Mouse (Mus musculus) adrenal gland, postnatal 25 days (tissue): ENCODE measurements around the gene Urah. TPM values are rescaled to one million over a fixed set of nuclear protein-coding genes. Genes with fewer than 3 reads are reported as not detected.

Source experiments
- DNase-seq: peaks from one replicate; pipeline ENCODE4 v3.0.0; 2021; ENCODE audit warnings: mixed read lengths
- long read RNA-seq: library from polyadenylated mRNA; stranded (forward); transcript quantifications from one replicate; pipeline ENCODE4 v2.0.0, GENCODE M21; 2021
- total RNA-seq: library from RNA; stranded (reverse); gene quantifications from 2 replicates; pipeline ENCODE4 v1.2.3, GENCODE M21; 2021

Urah gene
- total RNA-seq: 0.61 and 2.8 TPM in 2 replicates
- long read RNA-seq, transcript Urah-202 (4 exons, 719 nt): minor isoform, 36 of 90 reads
- long read RNA-seq, transcript Urah-201 (3 exons, 890 nt): major isoform, 39 of 90 reads
- long read RNA-seq, partial matches to known transcripts: 1 of 90 reads
- long read RNA-seq, other reads (novel, unspliced or antisense): 10 of 90 reads

DNA sequence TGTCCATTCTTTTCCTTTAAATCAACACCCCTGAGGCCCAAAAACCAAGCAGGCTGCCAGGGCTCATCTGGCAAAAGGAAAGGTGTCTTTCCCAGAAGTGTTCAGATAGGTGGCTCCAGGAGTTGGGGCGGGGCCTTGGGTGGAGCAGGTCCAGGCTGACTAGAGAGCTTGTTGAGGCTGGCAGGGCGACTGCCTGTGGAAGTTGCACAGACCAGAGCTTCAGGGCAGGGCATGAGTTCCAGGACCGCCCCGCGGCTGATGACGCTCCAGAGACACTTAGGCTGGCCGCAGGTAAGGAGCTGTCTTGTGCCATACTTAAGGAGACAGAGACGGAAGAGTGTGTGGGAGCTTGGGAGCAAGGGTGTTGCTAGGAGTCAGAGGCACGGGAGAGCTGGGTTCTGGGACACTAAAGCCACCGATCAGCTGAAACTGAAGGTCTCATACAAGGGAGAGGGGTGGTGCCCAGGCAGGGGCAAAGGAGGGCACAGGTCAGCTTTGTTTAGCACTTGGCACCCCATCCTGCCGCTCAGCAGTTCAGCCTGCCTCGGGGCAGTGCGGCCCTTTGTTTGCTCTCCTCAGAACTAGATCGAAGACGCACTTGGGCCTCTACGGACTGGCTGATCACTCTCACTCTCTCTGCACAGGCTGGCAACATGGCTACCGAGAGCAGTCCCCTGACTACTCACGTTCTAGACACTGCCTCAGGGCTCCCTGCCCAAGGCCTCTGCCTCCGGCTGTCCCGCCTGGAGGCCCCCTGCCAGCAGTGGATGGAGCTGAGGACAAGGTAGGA is at the start of gene Urah:
Gene Urah (plus strand): TSS at position 51 of the 790 bp plus-strand sequence.
- DNase-seq: peak; percentile 51

DNA sequence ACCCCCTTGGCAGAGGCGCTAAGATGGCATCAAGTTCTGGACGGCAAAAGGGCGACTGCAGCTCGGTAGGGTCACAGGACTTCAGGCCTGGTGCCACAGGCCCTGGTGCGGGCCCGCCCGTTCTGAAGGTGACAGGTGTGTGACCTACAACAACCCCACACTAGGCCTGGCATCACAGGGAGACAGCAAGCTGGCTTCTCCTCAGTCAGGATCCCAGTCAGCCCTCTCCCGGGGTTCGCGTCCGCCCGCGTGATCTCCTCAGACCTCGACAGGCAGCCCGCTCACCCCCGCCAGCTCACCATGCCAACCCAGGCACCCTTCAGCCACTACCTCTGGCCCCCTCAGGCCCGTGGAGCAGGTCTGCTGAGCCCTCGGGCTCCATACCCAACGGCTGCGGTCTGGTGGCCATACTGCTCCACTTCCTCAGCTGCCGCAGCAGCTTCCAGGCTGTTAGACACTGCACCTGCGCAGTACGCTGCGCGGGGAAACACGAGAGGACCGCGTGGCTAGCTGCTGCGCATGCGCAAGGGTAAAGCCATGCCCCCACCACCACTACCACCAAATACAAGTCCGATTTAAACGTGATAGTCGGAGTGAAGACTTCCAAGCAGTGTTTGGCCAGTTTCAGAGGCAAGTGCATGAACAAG is 47.3 kb upstream of the Urah start, which contains the start of gene Syce1:
Gene Syce1 (minus strand): TSS at position 447 of the 647 bp plus-strand sequence.
- DNase-seq: no peak

DNA sequence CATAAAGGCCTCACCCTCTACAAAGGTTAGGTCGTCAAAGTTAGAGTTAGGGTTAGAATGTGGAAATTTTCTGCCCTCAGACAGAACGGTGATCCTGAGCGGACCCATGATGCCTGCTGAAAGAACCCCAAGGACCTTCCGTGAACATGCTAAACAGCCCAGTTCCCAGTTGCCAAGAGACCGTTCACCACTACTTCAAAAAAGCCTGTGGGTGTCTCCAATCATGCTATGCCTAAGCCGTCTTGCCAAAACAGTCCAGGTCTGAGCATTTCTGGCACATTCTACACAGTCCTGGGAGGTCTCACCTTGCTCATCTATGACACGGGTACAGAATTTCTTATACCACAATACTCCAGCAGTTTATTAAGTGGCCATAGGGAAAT is 46.8 kb upstream of the Urah start:
- DNase-seq: no peak

DNA sequence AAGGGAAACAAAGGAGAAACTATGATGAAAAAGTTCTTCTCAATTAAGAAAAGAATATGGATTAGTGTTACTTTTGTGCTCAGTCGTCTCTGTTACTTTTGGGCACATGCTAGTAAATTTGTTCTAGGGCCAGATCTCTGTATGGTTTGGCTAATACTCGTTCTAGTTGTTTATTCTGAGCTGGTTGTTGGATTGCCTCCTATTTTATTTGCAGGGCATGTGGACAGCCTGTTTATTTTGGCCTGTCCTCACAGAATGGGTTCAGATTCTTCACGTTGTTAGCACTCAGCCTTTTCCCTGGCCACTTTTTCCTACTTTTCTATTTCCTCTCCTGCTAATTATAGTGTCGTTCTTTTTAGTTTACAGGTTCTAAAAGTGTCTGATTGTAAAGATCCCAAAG is 41.3 kb upstream of the Urah start:
- DNase-seq: no peak

DNA sequence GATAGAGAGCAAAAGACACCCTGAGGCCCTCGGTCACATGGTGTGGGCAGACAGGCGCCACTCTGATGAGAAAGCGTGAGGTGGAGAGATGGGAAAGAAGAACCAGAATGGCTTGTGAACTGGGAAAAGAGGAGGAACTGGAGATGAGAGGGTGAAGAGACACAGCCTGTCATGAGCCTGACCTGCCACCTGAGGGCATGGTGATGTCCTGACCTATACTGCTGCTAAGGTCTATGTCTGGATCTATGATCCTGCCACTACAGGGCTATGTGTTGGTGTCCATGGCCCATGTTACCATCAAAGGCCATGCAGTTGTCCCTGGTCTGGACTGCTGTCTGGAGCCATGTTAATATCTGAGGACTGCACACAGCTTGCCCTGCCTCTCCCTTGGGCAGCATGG is 37.2 kb upstream of the Urah start:
- DNase-seq: no peak

GRCm38 (mm10) chr7:140798212-140798611 is 36.6 kb upstream of the Urah start:
- no peak for DNase-seq

- no peak for DNase-seq
Measured at GRCm38 (mm10) chr7:140802629-140803028, 32.2 kb upstream of the Urah start.

DNA sequence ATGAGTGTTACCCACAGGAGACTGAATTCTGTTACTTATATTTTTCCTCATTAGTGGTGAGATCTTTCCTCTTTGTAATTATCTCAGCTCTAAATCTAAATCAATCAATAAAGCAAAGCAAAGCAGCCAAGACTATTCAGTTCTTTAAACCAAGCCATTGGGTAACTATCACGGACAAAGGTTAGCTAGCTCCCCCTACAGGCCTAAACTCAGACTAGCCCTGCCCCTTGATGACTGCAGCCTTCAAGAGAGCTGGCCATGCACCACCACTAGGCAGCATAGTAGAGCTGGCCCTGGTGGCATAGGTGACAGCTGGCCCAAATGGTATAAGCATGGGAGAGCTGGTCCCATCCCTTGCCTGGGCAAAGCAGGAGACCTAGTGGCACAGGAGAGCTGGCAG is 29.1 kb upstream of the Urah start:
- peak; percentile 56 for DNase-seq

DNA sequence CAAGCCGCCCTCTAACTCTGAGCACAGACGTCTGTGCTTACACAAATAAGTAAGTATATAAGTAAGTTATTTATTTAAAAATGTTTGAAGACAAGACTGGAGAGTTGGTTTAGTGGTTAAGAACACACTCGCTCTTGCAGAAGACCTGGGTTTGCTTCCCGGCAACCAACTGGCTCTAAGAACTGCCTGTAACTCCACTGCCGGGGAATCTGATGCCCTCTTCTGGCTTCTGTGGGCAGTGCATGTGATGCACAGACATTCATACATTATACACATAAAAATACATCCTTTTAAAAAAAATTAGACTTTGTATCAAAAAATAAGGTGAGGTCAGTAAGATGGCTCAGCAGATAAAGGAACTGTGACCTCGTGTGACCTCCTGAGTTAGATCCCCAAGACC is 24.3 kb upstream of the Urah start:
- no peak for DNase-seq

DNA sequence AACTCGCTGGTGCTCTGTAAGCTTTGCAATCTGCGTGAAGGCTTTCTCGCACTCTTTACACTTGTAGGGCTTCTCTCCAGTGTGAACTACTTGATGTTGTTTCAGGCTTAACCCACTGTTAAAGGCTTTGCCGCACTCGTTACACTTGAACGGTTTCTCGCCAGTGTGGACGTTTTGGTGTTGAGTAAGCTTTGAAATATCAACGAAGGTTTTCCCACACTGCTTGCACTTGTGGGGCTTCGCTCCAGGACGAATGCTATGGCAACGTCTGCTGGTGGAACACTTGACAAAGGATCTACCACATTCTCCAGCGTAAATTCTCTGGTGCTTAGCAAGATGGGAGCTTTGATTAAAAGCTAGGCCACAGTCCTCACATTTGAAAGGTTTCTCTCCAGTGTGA is 23.1 kb upstream of the Urah start:
- no peak for DNase-seq

- DNase-seq: no peak
Measured at GRCm38 (mm10) chr7:140812850-140813249, 22.0 kb upstream of the Urah start.

GRCm38 (mm10) chr7:140820173-140820572 is 14.6 kb upstream of the Urah start:
- DNase-seq: no peak

GRCm38 (mm10) chr7:140821305-140821652 is 13.5 kb upstream of the Urah start:
- no peak for DNase-seq

DNA sequence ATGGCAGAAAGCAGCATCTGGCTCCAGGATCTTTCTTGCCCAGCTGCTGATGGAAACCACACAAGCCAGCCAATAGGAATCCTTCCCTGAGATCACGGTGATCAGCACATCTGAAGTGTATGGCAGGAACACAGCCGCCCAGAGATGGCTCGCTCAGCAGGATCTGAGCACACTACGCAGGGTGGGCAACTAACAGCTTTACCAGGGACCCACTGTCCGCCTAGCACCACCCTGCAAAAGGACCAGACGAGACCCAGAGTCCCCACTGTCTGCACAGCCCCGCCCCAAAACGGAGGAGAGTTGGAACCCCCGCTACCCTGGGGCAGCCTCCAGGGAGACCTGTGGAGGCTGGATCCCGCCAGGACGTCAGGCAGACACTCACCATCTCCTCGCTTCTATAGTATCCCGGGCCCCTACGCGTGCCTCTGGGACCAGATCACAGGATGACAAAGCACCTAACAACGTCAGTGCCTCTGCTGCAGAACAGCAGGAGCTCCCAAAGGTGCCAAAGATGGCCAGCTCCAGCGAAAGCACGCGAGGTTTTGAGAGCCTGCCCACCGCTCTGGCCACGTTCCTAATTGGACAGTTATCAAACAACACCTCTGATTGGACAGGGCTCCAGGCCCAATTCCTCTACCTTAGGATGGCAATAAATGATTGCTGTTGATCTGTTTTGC is 13.0 kb upstream of the Urah start, which contains the start of gene Zfp941:
Gene Zfp941 (minus strand): TSS at position 526 of the 677 bp plus-strand sequence.
- DNase-seq: peak; percentile 45

DNA sequence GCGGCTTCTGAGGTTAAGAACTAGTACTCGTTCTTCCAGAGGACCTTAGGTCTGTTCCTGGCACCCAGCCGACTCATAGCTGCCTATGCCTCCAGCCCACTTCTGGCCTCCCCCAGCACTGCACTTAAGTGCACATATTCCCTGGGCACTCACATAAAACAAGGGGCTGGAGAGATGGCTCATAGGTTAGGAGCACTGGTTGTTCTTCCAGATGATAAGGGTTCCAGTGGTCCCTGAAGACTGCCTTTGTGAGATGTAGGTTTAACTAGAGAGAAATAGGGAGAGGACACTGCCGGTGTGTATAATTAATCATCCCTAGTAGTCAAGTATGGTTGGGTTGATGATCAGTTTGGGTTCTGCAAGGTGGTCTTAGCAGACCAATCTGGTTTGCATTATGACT is 12.1 kb upstream of the Urah start:
- no peak for DNase-seq

DNA sequence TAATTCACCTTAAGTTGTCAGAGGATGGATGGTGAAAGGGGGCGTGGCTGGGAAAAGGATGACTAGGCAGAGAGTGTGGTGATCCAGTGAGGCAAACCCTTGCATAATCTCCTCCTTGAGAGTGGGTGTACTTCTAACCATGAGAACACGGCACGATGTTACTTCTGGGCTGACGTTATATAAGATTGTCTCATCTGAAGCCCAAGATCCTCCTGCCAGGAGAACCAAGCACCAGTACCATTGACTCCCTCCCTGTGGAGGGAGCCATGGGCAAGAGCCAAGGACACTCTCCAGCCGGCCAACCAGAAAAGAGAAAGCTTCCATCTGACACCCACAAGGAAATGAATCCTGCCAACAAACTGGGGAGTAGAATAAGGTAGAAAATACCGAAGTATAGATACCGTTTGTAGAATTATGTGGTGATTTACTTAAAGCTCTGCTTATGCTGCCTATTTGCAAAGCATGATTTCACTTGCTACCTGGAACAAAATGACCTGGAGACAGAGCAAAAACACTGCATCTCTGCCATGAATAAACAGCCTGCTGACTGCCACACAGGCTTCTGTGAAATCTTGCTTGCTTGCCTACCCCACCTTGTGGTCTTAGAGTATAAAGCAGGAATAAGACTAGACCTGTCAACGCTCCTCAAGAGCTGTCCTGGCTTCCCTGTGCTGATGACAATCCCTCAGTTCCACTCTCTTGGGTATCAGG is 6.5 kb upstream of the Urah start:
- no peak for DNase-seq

DNA sequence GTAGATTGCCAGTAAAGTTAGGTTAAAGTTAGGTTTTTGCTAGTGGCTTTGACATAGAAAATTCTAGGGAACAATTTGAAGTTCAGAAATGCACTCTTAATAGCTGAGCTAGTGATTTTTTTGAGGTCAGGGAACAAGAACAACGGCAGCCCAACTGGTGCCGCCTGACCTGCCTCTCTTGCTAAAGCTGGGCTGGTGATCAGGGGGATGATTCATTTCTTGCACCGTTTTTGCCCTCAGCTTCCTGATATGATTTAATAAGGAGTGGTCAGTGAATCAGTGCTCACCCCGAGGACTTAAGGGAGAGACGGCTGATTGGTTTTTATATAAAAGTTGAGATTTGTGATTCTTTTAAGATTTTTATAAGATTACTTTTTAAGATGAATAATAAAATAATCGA is 3.4 kb upstream of the Urah start:
- DNase-seq: no peak

- no peak for DNase-seq
Measured at GRCm38 (mm10) chr7:140833341-140833740, 1.5 kb upstream of the Urah start.

GRCm38 (mm10) chr7:140835758-140836087 is 905 bp downstream of the Urah start:
- no peak for DNase-seq

DNA sequence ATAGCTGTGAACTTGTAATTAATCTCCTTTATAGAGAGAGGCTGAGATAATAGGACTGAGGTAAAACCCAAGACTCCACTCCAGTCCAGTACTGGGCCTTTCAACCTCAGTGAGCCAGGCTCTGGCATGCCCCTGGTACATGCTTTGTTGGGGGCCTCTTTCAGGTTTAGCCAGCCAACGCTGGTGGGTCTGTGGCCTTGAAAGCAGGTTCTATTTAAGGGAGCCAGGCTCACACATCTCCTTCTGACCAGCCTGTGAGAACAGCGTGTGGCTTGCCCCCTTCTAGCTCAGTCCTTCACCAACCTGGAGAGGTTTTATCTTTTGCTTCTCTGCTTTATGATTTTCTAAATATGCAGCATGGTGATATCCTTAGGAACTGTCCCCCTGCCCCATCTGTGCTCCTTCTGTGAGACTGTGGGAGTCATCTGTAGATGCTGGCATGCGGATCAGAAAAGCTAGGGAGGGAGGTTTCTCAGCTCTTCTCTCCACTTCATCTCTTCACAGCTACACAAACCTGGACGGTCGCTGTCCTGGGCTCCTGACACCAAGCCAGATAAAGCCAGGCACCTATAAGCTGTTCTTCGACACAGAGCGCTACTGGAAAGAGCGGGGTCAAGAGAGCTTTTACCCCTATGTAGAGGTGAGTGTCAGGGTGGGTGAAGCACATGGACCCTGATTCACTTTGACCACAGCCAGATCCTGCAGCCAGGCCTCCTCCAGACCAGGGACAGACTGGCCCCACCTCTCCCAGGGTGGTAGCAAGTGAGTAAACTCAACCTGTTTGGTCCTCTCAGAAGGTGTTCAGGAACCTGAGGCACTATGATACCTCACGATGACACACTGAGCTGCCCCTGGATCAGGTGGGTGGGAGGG is 1.7 kb downstream of the Urah start:
- DNase-seq: no peak

DNA sequence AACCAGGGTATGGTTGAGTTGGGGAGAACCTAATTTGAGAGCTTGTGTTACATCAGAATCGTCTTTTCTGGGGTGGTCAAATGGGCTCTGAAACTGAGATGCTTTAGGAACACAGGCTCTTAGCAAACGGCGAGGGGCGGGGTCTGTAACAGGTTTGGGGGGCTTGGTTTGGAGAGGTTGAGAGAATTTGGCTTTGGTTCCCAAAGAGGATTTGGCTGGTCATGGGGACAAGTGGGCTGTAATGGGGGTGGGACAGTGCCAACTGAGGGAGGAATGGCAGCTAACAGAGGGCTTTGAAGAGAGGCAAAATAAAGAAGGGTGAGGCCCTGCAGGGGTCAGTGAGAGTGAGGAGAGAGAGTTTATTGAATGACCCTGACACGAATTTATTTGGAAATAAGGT is 4.7 kb downstream of the Urah start:
- no peak for DNase-seq
